In the genomic region with DNA sequence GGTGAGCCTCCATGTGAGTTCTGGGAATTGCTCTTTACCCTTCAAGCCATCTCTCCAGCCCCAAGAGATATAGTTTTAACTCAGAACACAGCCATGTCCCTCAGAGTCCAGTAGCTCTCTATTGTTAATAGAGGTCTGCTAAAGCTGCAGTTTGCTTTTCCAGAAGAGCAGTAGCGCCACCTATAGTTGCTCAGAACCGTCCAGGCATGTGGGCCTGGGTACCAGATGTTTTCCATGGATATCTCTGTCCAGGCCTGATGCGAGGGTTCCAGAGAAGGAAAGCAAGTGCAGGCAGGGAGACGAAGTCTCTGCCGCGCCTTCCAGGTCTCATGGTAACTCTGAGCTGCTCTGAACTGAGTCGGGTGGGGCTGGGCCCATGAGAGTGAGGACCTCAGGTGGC, we compare ENCODE assay signal across 10 mouse cellular contexts. TPM values are rescaled to one million over a fixed set of nuclear protein-coding genes. Genes with fewer than 3 reads are reported as not detected.
DNase-seq lines count a peak whose midpoint lies in the region; ATAC-seq and TF ChIP-seq lines count a peak whose summit lies in the region.
"Had no signal": no experiment of that assay in that cellular context is flagged by ENCODE, and none has a peak within 500 bp of the region (broad histone marks: within the 10 kb centered on the region; RNA-seq: fewer than 3 reads in every experiment).

No protein-coding gene starts in this region.

- no peak overlapping the region for H3K4me3 ChIP-seq in liver, postnatal 0 days (ENCODE audit: low read depth, low read length)
- H3K4me3 ChIP-seq in liver, embryonic 12.5 days, result no peak overlapping the region
- H3K4me3 ChIP-seq in midbrain, embryonic 13.5 days (replicated peaks), result no peak overlapping the region
- H3K4me3 ChIP-seq: hindbrain, embryonic 15.5 days; neural tube, embryonic 13.5 days had no signal

- WGBS in liver, postnatal 0 days (ENCODE audit: insufficient replicate concordance), result 35% methylated on average over 7 of the region's 7 CpGs
- 28% methylated on average over 7 of the region's 7 CpGs for WGBS in liver, embryonic 12.5 days (ENCODE audit: insufficient replicate concordance)
- 41% methylated on average over 7 of the region's 7 CpGs for WGBS in midbrain, embryonic 13.5 days

- H3K9ac ChIP-seq in liver, postnatal 0 days (replicated peaks), result no peak overlapping the region
- no peak overlapping the region for H3K9ac ChIP-seq in liver, embryonic 12.5 days
- H3K9ac ChIP-seq in midbrain, embryonic 13.5 days (replicated peaks), result no peak overlapping the region
- H3K9ac ChIP-seq: hindbrain, embryonic 15.5 days; neural tube, embryonic 13.5 days had no signal

- TF ChIP-seq CTCF in liver, postnatal 0 days (IDR thresholded peaks at IDR 0.05; ENCODE audit: low read depth), result peak; percentile 60

- no peak overlapping the region for H3K27ac ChIP-seq in liver, postnatal 0 days (ENCODE audit: low read depth)
- H3K27ac ChIP-seq in liver, embryonic 12.5 days, result no peak overlapping the region
- H3K27ac ChIP-seq in midbrain, embryonic 13.5 days, result no peak overlapping the region
- H3K27ac ChIP-seq: hindbrain, embryonic 15.5 days; neural tube, embryonic 13.5 days had no signal

- no peaks in the 10 kb centered on the region for H3K9me3 ChIP-seq in liver, postnatal 0 days (ENCODE audit: low read length)
- H3K9me3 ChIP-seq in liver, embryonic 12.5 days (replicated peaks), result no peaks in the 10 kb centered on the region
- H3K9me3 ChIP-seq in midbrain, embryonic 13.5 days, result peaks cover 7% of the 10 kb centered on the region
- H3K9me3 ChIP-seq: hindbrain, embryonic 15.5 days had no signal

- no peaks in the 10 kb centered on the region for H3K27me3 ChIP-seq in liver, postnatal 0 days (ENCODE audit: insufficient read depth, low read length)
- peaks cover 4% of the 10 kb centered on the region; the same call in 1 of the 2 replicates for H3K27me3 ChIP-seq in liver, embryonic 12.5 days (replicated peaks)
- no peaks in the 10 kb centered on the region for H3K27me3 ChIP-seq in midbrain, embryonic 13.5 days
- H3K27me3 ChIP-seq: hindbrain, embryonic 15.5 days; neural tube, embryonic 13.5 days had no signal

- intact Hi-C loops in left cerebral cortex, postnatal 25 days (cut with DNase I), result loop anchor here (2.0 to 5.0 kb wide), 3 partner anchors 129 to 207 kb away; a partner anchor contains a TSS

- TF ChIP-seq EP300 in liver, postnatal 0 days (IDR thresholded peaks at IDR 0.05; ENCODE audit: low read depth), result no peak

- no peaks in the 10 kb centered on the region for H3K36me3 ChIP-seq in liver, postnatal 0 days (replicated peaks; ENCODE audit: insufficient read depth, low read length)
- H3K36me3 ChIP-seq in liver, embryonic 12.5 days, result no peaks in the 10 kb centered on the region
- no peaks in the 10 kb centered on the region for H3K36me3 ChIP-seq in midbrain, embryonic 13.5 days
- H3K36me3 ChIP-seq: hindbrain, embryonic 15.5 days; neural tube, embryonic 13.5 days had no signal

- no peak overlapping the region for H3K4me2 ChIP-seq in liver, postnatal 0 days (ENCODE audit: low read depth, low read length)
- H3K4me2 ChIP-seq in liver, embryonic 12.5 days, result no peak overlapping the region
- no peak overlapping the region for H3K4me2 ChIP-seq in midbrain, embryonic 13.5 days (replicated peaks)
- H3K4me2 ChIP-seq: hindbrain, embryonic 15.5 days; neural tube, embryonic 13.5 days had no signal

- DNase-seq in frontal cortex, postnatal 25 days (ENCODE audit: low spot score in 2 of 2), result no peak
- DNase-seq in liver, postnatal 0 days, result no peak
- DNase-seq in adrenal gland, postnatal 36 days, result peak; percentile 50 to 64
- DNase-seq in left cerebral cortex, postnatal 25 days (ENCODE audit: low spot score in 2 of 2), result peak; percentile 49 to 62
- peak; percentile 57 for DNase-seq in right cerebral cortex, postnatal 4 days

- peak; percentile 64; the same call in 1 of the 2 replicates for ATAC-seq in frontal cortex, adult (ENCODE audit: low TSS enrichment)
- ATAC-seq in liver, postnatal 0 days, result no peak
- ATAC-seq in liver, embryonic 12.5 days, result no peak
- ATAC-seq in midbrain, embryonic 13.5 days, result no peak

- no peaks in the 10 kb centered on the region for H3K4me1 ChIP-seq in liver, postnatal 0 days (ENCODE audit: insufficient read depth)
- no peaks in the 10 kb centered on the region for H3K4me1 ChIP-seq in liver, embryonic 12.5 days
- H3K4me1 ChIP-seq in midbrain, embryonic 13.5 days (replicated peaks), result no peaks in the 10 kb centered on the region
- H3K4me1 ChIP-seq: hindbrain, embryonic 15.5 days; neural tube, embryonic 13.5 days had no signal

RNA-seq across cellular contexts. Expression of a gene that starts 23.7 kb away (rescaled TPM):
- polyA plus RNA-seq in liver, postnatal 0 days (2015; fragmentation: Nextera tagmentation; extraction: Ambion mirVana), result 119 and 122 TPM in 2 replicates
- polyA plus RNA-seq in liver, embryonic 12.5 days (2016; fragmentation: Nextera tagmentation; extraction: Ambion mirVana), result 143 and 149 TPM in 2 replicates
- total RNA-seq in adrenal gland, postnatal 36 days (2021), result 100 to 1,000 TPM; 117 to 202 TPM
- total RNA-seq in left cerebral cortex, postnatal 25 days (2021), result 10 to 100 TPM; 69.2 to 76.5 TPM
- 160 and 177 TPM in 2 replicates for polyA plus RNA-seq in midbrain, embryonic 13.5 days (2015; fragmentation: Nextera tagmentation; extraction: Ambion mirVana)

Comparison
In these comparisons a context has a peak if more than half of its experiments do, and no peak if none do; other contexts are left out.
1. DNase-seq: peak in adrenal gland, postnatal 36 days (2 of 2), left cerebral cortex, postnatal 25 days (2 of 2) and right cerebral cortex, postnatal 4 days (single experiment); none in frontal cortex, postnatal 25 days (0 of 2) and liver, postnatal 0 days (single experiment).